Mouse (Mus musculus): ENCODE results near the gene Ptcd1.

Ptcd1 gene

DNA sequence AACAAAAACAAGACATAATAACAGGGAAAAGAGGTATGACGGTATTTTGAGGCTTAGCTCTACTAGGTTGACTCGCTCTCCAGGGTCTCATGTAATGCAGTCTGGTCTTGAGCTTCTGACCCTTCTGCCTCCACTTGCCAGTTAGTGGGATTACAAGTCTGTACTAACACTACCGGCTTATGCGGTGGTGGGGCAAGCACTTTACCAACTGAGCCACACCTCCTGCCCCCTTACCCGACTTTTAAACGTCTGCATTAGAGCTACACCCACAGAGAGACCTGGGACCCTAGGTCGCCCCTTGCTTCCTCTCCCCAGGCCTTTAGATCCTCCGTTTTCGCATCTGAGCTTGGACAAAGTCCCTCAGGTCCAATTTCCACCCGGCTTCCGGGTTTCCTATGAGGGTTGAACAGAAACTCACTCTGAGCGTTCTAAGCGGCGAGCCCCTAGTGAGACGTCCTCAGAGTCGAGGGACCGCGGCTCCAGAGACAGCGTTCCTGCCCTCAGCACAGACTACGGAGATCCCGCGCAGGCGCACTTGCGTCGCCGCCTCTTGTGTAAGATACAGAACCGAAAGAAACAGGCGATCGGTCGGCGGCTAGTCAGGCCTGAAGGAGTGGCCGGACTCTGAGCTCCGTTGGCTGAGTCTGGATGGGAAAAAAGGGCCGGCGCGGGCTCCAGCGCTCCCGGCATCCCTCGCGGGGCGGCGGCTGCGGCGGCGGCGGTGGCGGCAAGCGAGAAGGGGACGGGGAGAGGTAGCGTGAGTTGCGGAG, at the start of gene Ptcd1, which contains the start of gene Cpsf4:
Gene Ptcd1 (minus strand): TSS at position 573 of the 770 bp plus-strand sequence.
Gene Cpsf4 (plus strand): TSS at position 678 of the 770 bp plus-strand sequence.
- CTCF ChIA-PET, result interaction anchor here (0.7 kb wide), 1 partner anchor 54 kb away, joined by 3 read pairs; no protein-coding TSS in a partner anchor

DNA sequence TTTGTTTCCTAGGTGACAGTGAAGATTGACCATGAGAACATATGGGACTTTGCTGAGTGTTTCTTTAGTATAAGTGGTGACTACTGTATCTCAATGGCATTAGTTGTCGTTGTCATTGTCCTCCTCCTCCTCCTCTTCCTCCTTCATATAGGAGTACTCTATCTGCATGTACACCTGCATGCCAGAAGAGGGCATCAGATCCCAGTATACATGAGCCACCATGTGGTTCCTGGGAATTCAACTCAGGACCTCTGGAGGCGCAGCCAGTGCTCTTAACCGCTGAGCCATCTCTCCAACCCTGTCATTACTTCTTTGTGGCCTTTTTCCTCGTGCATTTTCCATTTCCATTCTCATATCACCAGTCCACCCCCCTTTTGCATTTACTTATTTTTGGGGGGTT, 47.8 kb upstream of the Ptcd1 start:
- CTCF ChIA-PET, result no interaction called here

DNA sequence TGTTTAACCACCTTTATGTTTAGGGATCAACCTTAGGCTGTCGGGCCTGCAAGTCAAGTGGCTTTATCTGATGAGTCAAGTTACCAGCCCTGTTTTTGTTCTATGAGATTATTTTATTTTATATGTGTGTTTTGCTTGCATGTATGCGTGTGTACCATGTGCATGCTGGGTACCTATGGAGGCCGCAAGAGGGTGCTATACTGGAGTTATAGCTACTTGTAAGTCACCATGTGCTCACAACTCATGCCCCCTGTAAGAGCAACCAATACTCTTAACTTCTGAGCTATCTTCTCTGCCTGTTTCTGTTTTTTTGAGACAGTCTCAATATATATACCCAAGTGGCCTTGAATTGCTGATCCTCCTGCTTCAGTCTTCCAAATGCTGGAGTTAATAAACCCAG, 46.6 kb upstream of the Ptcd1 start:
- CTCF ChIA-PET, result no interaction called here

DNA sequence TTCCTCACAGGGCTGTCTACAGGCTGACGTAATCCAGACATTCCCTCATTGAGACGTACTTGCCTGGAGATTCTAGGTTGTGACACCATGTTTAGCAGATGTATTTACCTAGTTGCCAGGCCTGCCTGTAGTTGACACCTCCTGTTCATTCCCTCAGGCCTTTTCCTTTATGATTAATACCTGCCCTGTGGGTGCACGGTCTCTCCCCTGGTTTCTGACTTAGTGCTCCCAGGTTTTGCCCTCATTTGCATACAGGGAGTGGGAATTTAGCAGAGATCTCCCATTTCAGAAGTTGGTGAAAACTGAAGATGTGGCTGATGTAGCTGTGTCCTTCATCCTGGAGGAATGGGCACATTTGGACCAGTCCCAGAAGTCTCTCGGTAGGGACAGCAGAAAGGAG, 45.3 kb upstream of the Ptcd1 start:
- CTCF ChIA-PET, result no interaction called here

DNA sequence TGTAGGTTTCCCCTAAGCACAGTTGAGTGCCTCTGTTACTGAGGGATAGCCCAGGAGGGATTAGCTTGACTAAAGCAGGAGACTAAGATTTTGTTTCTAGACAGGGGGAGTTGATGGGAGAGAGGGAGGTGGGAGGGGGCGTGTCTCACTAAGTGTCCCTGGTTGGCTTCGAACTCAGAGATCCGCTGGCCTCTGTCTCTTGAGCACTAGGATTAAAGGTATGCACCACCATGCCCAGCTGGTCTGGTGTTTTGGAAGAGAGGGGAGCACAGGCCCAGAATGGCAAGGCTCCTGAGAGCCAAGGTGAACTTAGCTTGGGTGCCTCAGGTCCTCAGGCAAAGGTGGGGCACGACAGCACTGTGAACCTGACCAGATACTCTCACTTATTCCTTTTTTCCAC, 44.4 kb upstream of the Ptcd1 start:
- CTCF ChIA-PET, result no interaction called here

DNA sequence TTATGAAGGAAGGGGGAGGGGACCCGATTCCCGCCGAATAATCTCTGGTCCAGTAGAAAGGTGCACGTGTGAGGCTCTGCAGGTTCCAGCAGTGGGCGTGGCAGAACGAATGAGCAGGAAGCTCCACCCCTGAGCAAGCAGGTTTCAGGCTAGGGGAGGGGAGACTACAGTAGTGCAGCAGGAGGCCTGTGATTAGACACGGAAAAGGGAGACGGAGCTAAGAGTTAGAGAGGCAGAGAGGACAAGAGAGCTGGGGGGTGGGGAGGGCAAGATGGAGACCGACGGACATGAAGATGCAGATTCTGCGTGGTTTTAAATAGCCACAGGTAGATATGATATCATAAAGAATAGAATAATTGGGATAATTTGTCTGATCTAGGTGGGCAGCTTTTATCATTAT, 41.5 kb upstream of the Ptcd1 start:
- CTCF ChIA-PET, result interaction anchor here (0.6 kb wide), 1 partner anchor 31 kb away, joined by 4 read pairs; no protein-coding TSS in a partner anchor

DNA sequence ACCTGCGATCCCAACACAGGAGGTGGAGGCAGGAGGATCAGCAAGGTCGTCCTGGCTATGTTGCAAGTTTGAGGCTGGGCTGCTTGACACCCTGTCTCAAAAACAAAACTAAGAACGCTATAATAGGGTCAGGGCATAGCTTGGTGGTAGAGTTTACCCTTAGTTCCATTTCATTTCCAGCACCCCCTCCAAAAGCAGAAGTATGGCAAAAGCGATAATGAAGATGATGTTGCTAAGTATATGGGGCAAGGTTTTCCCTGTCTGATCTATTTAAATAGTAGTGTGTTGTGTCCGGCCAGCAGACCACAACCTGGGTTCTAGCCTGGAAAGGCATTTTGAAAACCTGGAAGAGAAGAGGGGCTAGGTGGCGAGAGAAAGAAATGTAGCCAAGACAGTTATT, 41.0 kb upstream of the Ptcd1 start:
- CTCF ChIA-PET, result no interaction called here

DNA sequence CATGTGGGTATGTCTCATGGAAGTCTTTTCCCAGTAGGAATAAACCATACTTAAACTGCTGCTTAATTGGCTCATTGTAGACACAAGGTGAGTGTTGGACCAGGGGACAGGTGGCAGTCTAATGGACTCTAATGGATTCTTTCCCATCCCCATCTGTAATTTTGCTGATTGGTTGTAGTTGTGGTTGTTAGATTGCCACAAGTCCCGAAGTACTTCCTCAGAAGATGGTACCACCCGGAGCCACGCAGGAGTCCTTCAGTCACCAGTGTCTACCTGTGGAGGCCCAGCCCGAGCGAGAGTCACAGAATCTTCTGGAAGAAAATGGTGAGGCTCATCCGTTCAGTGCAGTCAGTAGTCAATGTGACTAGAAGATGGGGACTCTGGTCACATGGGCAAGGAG, 40.5 kb upstream of the Ptcd1 start:
- CTCF ChIA-PET, result interaction anchor here (1.0 kb wide), 1 partner anchor 18 kb away, joined by 3 read pairs; no protein-coding TSS in a partner anchor

DNA sequence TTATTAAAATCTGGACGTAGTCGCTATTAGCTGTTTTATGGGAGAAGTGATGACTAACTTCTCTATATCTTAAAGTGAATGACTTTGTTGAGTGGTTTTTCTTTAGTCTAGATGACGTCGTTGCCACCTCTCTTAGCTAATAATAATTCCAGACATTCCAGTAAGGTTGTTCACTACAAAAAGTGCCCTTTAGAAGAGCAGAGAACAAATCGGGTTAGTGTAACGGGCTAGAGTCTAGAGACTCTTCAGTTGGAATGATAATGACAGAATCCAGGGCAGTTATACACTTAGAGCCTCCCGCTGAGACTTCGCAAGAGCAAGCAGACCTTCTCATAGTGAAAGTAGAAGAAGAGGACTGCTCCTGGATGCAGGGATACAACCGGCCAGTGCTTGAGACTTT, 38.1 kb upstream of the Ptcd1 start:
- CTCF ChIA-PET, result interaction anchor here (0.7 to 1.2 kb wide), 2 partner anchors 20 to 28 kb away, joined by 3 to 4 read pairs; no protein-coding TSS in a partner anchor

DNA sequence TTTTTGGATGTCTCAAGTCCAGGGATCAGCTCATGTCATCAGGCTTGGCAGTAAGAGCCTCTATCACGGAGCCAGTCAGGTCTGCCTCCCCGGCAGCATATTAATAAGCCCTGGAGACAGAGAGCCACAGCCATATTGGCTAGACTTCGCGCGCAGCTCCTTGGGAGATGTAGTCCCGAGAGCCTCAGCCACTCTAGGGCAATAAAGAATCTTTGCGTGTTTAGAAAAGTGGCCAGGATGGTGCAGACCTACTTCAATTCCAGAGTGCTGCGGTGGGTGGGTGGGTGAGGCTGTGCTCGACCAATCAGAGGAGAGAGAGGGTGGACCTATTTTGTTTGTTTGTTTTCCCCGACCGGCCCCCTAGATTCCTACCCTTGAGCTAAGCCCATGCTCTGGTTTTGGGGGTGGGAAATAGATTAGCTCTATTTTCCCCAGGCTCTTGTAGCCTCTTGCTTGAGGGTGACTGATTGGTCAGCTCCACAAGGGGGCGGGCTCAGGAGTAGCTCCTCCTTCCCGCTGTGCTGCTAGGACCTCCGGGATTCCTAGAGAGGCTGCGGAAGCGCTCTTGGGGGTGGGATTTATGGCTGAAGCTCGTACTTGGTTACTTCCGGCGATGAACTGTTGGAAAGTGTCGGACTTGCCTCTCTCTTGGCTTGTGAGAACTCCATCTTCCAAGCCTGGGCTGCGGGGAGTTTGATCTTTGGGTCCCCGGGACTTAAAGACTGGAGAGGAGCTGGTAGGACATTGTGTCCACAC, 37.2 kb upstream of the Ptcd1 start, which contains the start of gene Zkscan5:
Gene Zkscan5 (plus strand): TSS at position 627 of the 756 bp plus-strand sequence.
- CTCF ChIA-PET, result interaction anchor here (0.6 to 0.8 kb wide), 2 partner anchors 26 to 265 kb away, joined by 3 to 9 read pairs; no protein-coding TSS in a partner anchor

DNA sequence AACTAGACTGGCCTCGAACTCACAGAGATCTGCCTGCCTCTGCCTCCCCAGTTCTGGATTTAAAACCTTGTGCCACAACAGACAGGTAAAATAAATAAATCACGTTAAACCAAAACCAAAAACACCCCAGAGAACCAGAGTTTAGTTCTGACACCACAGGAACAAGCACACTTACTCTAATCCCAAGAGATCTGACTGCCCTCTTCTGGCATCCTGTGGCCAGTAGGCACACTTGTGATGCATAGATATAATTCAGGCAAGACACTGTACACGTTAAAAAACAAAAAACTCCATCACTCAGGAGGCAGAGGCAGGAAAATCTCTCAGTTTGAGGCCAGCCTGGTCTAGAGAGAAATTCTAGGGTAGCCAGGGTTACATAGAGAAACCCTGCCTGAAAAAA, 35.5 kb upstream of the Ptcd1 start:
- CTCF ChIA-PET, result no interaction called here

DNA sequence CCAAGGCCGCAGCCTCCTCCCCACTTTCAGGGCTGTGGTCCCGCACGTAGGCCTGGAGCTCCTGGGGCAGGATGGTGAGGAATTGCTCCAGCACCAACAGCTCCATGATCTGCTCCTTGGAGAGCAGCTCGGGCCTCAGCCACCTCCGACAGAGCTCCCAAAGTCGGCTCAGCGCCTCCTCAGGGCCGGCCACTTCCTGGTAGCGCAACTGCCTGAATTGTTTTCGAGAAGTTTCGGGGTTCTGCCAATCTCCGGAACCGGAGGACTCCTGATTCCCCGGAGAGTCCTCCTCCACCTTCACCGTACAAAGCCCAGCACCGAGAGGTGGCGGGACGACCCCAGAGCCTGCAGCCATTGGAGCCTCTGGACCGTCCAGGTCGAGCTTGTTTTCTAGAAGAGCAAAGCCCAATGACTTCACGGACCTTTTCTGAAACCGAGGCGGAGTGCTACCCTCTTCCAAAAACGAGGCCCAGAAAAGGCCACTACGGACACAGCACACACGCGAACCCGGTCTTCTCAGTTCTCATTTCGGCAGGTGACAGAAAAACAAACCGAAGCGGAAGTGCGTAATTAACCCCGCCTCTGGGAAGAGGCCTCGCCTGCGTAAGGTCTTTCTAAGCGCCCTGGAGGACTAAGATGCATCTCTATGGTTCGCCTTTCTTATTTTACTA, 34.5 kb upstream of the Ptcd1 start, which contains the start of gene Zkscan14:
Gene Zkscan14 (minus strand): TSS at position 548 of the 671 bp plus-strand sequence.
- CTCF ChIA-PET, result interaction anchor here (0.5 to 1.2 kb wide), 3 partner anchors 12 to 235 kb away, joined by 3 to 5 read pairs (median 3); no protein-coding TSS in a partner anchor

DNA sequence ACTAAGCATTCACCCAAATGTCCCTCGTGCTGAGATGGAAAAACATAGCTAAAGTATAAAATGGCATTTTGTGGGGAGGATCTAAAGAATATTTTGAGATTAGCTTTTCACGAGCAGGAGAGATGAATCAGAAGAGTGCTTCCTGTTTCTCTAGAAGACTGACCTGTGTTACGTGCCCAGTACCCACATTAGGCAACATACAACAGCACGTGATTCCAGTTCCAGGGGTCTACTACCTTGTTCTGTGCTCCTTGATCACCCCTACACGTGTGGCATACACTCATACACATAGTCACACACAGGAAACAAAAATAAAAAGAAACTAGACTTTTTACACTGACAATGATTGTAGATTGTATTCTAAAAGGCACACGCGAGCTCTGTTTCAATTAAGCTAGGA, 33.5 kb upstream of the Ptcd1 start:
- CTCF ChIA-PET, result no interaction called here

DNA sequence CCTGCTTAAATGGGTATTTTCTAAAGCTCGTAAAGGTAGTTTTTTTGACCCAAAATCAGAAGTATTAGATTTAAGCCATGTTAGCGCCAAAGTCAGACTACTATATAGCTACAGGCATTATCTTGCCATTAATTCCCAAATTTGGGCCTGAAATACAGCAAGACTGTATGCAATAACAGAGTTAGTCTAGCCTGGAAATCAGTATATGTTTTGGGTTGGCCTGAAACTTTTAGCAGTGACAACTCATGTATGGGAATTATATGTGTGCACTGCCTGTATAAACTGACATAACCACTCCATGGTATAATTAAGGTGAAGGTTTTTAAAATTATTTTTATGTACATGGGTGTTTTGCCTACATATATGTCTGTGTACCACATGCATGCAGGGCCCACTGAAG, 25.1 kb upstream of the Ptcd1 start, which contains the start of gene Atp5j2:
Gene Atp5j2 (minus strand): TSS at position 101 of the 400 bp plus-strand sequence.
- CTCF ChIA-PET, result no interaction called here

DNA sequence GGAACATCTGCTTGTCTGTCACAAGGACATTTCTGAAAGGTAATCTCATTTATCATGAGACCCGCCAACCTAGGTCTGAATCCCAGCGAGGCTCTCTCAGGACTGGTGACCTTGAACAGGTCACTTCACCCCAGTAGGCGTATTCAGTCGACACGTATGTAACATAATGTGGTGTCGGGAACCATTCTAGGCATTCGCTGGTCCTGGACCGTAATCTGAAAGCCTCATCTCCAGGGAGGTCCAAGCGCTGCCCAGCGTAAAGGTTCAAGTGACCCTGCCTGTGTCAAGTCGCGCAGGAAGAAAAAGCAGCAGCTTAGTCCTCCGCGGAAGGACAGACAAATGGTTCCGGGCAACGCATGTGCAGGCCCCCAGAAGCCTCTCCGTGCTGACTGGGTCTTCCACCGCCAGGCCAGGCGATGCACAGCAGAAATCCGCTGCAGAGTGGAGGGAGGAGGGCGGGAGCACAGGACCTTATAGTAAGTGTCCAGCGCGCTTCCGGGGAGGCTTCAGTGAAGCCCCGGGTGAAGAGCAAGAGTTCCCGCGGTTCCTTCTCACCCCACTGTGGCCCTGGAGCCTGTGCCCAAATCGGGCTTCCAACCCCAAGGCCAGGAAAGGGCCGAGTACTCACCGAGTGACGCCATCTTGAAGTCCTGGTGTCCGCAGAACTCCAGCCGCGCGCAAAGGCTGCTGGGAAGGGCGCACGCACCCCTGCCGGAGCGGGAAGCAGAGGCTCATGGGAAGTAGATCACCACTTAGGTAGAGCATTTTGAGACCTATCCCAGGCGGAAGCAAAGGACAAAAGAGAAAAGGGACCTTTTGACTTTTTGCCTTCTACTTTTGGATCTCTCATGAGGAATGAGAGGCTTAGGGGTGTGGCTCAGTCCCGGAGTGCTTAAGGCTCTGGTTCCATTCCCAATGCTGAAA, 24.2 kb upstream of the Ptcd1 start:
- CTCF ChIA-PET, result interaction anchor here (0.6 kb wide), 1 partner anchor 957 kb away, joined by 5 read pairs; no protein-coding TSS in a partner anchor

DNA sequence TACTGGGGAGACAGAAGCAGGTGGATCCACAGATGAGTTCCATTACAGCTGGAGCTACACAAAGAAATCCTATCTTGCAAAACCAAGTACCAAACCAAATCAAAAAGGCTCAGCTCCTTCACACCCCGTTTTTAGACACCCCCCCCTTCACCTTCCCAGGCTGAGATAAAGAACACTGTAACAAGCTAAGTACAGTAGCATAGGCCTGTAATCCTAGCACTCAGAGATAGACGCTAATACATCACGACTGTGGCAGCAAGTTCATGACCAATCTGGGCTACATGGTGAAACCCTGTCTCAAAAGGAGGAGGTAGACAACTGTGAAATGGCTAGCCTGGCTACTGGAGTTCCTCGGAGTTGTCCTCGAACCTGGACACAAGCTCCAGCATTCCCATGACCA, 23.5 kb upstream of the Ptcd1 start:
- CTCF ChIA-PET, result interaction anchor here (0.6 kb wide), 1 partner anchor 957 kb away, joined by 5 read pairs; no protein-coding TSS in a partner anchor

DNA sequence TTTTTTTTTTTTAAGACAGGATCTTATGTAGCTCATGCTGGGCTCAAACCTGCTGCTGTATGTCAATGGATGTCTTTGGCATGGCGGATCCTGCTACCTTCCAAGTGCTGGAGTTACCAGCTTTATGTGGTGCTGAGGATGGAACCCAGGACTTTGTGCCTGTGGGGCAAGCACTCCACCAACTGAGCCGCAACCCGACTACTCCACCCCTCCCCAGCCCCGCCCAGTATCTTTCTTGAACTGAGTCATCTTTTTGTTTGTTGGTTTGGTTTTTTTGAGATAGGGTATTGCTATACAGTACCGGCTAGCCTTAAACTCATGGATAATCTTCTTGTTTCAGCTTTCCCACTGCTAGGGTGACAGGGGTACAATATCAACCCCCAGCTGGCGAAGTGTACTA, 22.5 kb upstream of the Ptcd1 start:
- CTCF ChIA-PET, result interaction anchor here (0.7 kb wide), 1 partner anchor 12 kb away, joined by 5 read pairs; the partner anchor contains the start of gene Zkscan14

DNA sequence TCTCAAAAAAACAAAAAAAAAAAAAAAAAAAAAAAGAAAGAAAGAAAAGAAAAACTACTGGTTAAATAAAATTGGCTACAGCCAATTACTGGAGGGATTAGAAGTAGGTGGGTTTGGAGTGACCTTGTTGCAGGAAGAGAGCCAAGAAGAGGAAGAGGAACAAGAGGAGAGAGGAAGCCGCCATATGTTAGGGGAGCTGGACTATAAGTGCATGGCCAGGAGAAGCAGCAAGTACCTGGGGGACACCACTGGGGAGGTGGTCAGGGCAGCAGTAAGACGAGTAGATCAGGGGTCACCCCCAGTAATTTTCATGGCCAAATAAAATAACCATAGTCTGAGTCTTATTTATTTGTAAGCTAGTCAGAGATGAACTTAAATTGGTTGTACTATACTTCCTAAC, 18.3 kb upstream of the Ptcd1 start:
- CTCF ChIA-PET, result no interaction called here

DNA sequence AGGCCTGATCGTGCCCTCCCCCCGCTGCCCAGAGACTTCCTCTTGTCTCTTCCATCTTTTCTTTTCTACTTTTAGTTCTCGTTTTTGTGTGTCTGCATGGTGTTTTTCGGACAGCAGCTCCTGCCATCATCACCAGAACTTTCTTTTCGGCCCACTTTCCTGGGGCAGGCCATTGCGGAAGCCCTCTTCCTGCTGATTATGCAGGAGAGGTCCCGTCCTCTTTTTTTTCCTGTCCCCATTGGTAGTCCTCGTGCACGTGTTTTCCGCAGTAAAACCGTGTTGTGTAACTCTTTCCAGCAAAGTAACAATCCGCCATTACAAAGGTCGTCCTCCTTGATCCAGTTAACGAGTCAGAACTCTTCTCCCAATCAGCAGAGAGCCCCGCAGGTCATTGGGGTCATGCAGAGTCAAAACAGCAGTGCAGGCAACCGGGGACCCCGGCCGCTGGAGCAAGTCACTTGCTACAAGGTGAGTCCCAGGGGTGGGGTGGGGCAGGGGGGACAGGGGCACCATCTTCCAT, 11.6 kb upstream of the Ptcd1 start:
- CTCF ChIA-PET, result no interaction called here

DNA sequence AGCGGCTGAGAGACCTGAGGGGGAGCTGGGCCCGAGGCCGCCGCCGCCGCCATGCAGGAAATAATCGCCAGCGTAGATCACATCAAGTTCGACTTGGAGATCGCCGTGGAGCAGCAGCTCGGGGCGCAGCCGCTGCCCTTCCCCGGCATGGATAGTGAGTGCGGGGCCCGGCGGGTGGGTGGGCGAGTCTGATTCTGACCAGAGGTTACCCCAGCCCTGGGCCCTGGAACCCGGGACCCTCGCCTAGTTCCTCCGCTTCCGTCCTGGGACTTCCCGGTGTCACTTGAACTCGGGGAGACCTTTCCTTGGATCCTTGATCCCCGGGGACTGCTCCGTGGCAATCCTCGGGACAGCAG, 376 bp upstream of the Ptcd1 start:
- CTCF ChIA-PET, result no interaction called here

All from spleen, embryonic (tissue).